Mouse (Mus musculus): ENCODE measurements around the gene Gpr150. TPM values are rescaled to one million over a fixed set of nuclear protein-coding genes. Genes with fewer than 3 reads are reported as not detected.

The Gpr150 gene
- polyA plus RNA-seq, 1 experiment: not detected

DNA sequence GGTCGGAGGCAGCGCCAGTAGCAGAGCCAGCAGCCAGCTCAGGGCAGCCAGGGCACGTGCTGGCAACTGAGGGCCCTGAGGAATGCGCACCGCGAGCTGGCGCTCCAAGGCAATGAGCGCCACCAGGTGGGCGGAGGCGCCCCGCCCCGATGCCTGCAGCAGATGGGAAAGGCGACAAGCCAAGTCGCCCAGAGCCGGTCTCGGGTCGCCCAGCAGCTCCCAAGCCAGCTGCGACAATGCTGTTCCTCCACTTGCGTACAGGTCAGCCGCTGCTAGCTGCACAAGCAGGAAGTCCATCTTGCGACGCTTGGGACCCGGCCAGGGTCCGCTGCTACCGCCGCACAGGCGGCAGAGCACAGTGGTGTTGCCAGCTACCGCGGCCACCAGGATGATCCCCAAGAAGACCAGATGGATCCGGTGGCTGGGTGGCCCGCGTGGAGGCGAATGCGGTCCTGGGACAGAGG is 503 bp downstream of the Gpr150 start:
- Histone ChIP-seq H3K79me3 (ENCODE audit: low read depth) (no peaks in the 10 kb centered on the region), H3K27me3 (ENCODE audit: control insufficient read depth, insufficient read depth, insufficient read length) (peaks cover 6% of the 10 kb centered on the region), H3K36me3 (ENCODE audit: control insufficient read depth, insufficient read depth) (no peaks in the 10 kb centered on the region), H3K79me2 (ENCODE audit: control insufficient read depth, insufficient read depth) (no peaks in the 10 kb centered on the region), H3K4me3 (ENCODE audit: insufficient read depth, poor library complexity, severe bottlenecking) (no peak overlapping the region), H3ac (ENCODE audit: control insufficient read depth, insufficient read length, low read depth) (no peak overlapping the region)
- TF ChIP-seq FOSL1 (IDR thresholded peaks at IDR 0.05; ENCODE audit: insufficient read depth, low read length, poor library complexity, severe bottlenecking) (no peak), USF1 (IDR thresholded peaks at IDR 0.05; ENCODE audit: low read depth) (no peak), CTCF (IDR thresholded peaks at IDR 0.05; ENCODE audit: control insufficient read depth, insufficient read depth, insufficient read length) (peak; percentile 42)

DNA sequence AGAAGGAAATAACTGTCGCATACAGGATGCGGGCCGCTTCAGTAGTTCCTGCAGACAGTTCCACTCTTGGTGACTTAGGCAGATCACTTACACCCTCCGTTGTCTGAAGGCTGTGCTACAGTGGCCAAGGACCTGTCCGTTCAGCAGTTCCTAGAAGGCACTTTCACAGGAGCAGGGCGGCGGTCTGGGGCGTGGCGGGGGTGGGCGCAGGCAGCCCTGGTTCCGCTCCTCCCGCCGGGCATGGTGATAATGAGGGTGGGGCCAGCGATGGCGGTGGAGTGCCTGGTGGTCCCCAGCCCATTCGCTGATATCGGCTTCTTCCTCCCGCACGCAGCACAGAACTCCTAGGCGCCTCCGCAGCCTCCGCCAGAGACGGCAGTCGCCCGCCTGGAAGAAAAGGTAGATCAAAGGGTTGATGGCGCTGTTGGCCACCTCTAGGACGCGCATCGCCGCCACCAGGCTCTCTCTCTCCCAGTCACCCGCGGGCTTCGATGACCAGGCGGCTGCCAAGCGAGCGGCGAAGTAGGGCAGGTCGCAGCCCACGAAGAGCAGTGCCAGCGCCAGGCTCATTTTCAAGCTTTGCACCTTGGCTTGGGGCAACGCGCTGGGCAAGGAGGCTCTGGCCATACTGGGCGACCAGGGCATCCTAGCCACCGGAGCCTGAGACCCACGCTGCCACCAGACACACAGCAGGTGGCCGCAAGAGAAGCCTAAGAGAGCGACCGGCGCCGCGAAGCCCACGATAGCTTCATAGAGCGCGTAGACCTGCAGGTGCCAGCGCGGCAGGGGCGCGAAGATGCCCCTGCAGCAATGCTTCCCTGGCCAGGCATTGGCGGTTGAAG is 1.2 kb downstream of the Gpr150 start:
- H3K36me3 ChIP-seq (ENCODE audit: control insufficient read depth, insufficient read depth): no peaks in the 10 kb centered on the region
- H3ac ChIP-seq (ENCODE audit: control insufficient read depth, insufficient read length, low read depth): no peak overlapping the region
- no peaks in the 10 kb centered on the region for H3K79me3 ChIP-seq (ENCODE audit: low read depth)
- H3K27me3 ChIP-seq (ENCODE audit: control insufficient read depth, insufficient read depth, insufficient read length): peaks cover 6% of the 10 kb centered on the region
- no peak for TF ChIP-seq MAX (IDR thresholded peaks at IDR 0.05)
- TF ChIP-seq MYOG (IDR thresholded peaks at IDR 0.05; ENCODE audit: control insufficient read depth, extremely low read depth, insufficient read length): no peak
- H3K79me2 ChIP-seq (ENCODE audit: control insufficient read depth, insufficient read depth): no peaks in the 10 kb centered on the region
- no peak overlapping the region for H3K4me3 ChIP-seq (ENCODE audit: insufficient read depth, poor library complexity, severe bottlenecking)

DNA sequence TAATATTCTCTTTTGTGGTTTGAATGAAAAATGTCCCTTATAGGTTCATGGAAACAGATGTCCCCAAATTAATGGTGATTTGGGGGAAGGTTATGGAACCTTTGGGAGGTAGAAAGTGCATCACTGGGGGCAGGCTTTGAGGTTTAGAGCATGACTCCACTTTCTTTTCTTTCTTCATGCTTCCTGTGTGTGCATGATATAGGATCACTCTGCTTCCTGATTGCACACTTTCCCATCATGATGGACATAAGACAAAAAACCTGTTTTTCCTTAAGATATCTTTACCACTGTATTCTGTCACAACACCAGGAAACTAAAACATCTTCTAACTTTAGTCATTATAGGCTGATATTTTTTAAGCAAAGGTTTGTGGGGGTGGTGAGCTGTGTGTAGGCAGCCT is 11.8 kb downstream of the Gpr150 start:
- TF ChIP-seq MYOD1 (IDR thresholded peaks at IDR 0.05; ENCODE audit: control insufficient read depth, insufficient read length, low read depth) (no peak), USF1 (IDR thresholded peaks at IDR 0.05; ENCODE audit: low read depth) (no peak), MYOG (IDR thresholded peaks at IDR 0.05; ENCODE audit: control insufficient read depth, extremely low read depth, insufficient read length) (no peak), CTCF (IDR thresholded peaks at IDR 0.05; ENCODE audit: control insufficient read depth, insufficient read depth, insufficient read length) (no peak), FOSL1 (IDR thresholded peaks at IDR 0.05; ENCODE audit: insufficient read depth, low read length, poor library complexity, severe bottlenecking) (no peak), MAX (IDR thresholded peaks at IDR 0.05) (no peak)
- Histone ChIP-seq H3K36me3 (ENCODE audit: control insufficient read depth, insufficient read depth) (no peaks in the 10 kb centered on the region), H3K4me3 (ENCODE audit: insufficient read depth, poor library complexity, severe bottlenecking) (no peak overlapping the region), H3K27me3 (ENCODE audit: control insufficient read depth, insufficient read depth, insufficient read length) (no peaks in the 10 kb centered on the region), H3K79me3 (ENCODE audit: low read depth) (no peaks in the 10 kb centered on the region), H3ac (ENCODE audit: control insufficient read depth, insufficient read length, low read depth) (no peak overlapping the region), H3K79me2 (ENCODE audit: control insufficient read depth, insufficient read depth) (no peaks in the 10 kb centered on the region)

DNA sequence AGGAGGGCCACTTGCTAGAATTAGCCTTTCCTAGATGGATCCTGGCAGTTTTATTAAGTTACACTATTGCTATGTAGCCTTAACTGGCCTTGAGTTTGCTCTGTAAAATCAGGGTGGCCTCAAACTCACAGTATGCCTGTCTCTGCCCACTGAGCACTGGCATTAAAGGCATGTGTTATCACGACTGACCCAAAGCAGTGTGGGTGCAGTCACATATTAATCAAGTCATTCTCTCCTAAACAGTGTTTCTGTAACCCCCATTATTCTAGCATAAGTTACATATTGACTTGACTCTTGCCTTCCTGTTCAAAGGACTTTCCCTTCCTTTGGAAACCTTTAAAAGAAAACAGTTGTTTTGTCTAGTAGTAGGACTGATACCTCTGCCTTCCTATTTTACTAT is 14.3 kb downstream of the Gpr150 start:
- Histone ChIP-seq H3K79me3 (ENCODE audit: low read depth) (no peaks in the 10 kb centered on the region), H3K79me2 (ENCODE audit: control insufficient read depth, insufficient read depth) (no peaks in the 10 kb centered on the region), H3K27me3 (ENCODE audit: control insufficient read depth, insufficient read depth, insufficient read length) (no peaks in the 10 kb centered on the region), H3ac (ENCODE audit: control insufficient read depth, insufficient read length, low read depth) (no peak overlapping the region), H3K4me3 (ENCODE audit: insufficient read depth, poor library complexity, severe bottlenecking) (no peak overlapping the region), H3K36me3 (ENCODE audit: control insufficient read depth, insufficient read depth) (no peaks in the 10 kb centered on the region)
- TF ChIP-seq MYOG (IDR thresholded peaks at IDR 0.05; ENCODE audit: control insufficient read depth, extremely low read depth, insufficient read length) (no peak), MYOD1 (IDR thresholded peaks at IDR 0.05; ENCODE audit: control insufficient read depth, insufficient read length, low read depth) (no peak), FOSL1 (IDR thresholded peaks at IDR 0.05; ENCODE audit: insufficient read depth, low read length, poor library complexity, severe bottlenecking) (no peak), MAX (IDR thresholded peaks at IDR 0.05) (no peak), USF1 (IDR thresholded peaks at IDR 0.05; ENCODE audit: low read depth) (no peak), CEBPB (IDR thresholded peaks at IDR 0.05; ENCODE audit: low read depth) (no peak), CTCF (IDR thresholded peaks at IDR 0.05; ENCODE audit: control insufficient read depth, insufficient read depth, insufficient read length) (no peak)

DNA sequence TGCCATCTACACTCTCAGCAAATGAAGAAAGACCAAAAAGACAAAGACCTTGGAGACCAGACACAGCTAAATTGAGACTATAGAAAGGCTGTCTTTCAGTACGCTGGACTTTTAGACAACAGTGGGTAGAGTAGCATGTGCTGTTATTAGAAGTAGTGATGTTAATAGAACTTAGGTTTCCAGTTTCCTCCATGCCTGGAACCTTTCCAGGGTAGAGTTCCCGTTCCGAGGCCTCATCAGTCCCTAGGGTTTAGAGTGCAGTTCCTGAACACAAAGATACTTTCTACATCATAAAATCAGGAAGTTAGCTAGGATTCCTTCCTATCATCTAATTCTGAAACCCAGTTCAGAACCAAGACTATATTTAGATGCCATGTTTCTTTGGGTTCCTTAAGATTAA is 32.2 kb downstream of the Gpr150 start:
- H3K79me3 ChIP-seq (ENCODE audit: low read depth): no peaks in the 10 kb centered on the region
- TF ChIP-seq USF1 (IDR thresholded peaks at IDR 0.05; ENCODE audit: low read depth) (no peak), FOSL1 (IDR thresholded peaks at IDR 0.05; ENCODE audit: insufficient read depth, low read length, poor library complexity, severe bottlenecking) (no peak), MYOG (IDR thresholded peaks at IDR 0.05; ENCODE audit: control insufficient read depth, extremely low read depth, insufficient read length) (no peak), CTCF (IDR thresholded peaks at IDR 0.05; ENCODE audit: control insufficient read depth, insufficient read depth, insufficient read length) (no peak), MYOD1 (IDR thresholded peaks at IDR 0.05; ENCODE audit: control insufficient read depth, insufficient read length, low read depth) (no peak), CEBPB (IDR thresholded peaks at IDR 0.05; ENCODE audit: low read depth) (no peak)
- no peaks in the 10 kb centered on the region for H3K27me3 ChIP-seq (ENCODE audit: control insufficient read depth, insufficient read depth, insufficient read length)
- H3K4me3 ChIP-seq (ENCODE audit: insufficient read depth, poor library complexity, severe bottlenecking): no peak overlapping the region
- no peaks in the 10 kb centered on the region for H3K36me3 ChIP-seq (ENCODE audit: control insufficient read depth, insufficient read depth)
- no peaks in the 10 kb centered on the region for H3K79me2 ChIP-seq (ENCODE audit: control insufficient read depth, insufficient read depth)
- no peak overlapping the region for H3ac ChIP-seq (ENCODE audit: control insufficient read depth, insufficient read length, low read depth)

DNA sequence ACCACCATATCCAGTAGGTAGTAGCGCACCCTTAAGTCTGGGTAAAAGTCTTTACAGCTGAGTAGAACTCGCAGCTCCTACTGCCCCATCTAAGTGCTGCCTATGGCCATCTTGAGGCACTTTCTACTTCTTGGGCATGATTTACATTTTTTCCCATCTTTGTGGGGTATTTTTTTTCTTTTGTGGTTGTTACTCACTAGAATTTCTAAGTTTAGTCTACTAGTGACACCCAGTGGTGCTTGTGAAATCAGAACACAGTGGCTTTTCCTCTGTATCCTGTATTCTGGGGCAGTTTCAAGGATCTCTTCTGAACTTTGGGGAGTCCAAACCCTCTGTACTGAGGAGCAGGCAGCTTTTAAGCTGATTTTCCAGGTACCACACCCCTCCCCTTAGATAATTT is 35.0 kb downstream of the Gpr150 start:
- no peak overlapping the region for H3K4me3 ChIP-seq (ENCODE audit: insufficient read depth, poor library complexity, severe bottlenecking)
- H3K36me3 ChIP-seq (ENCODE audit: control insufficient read depth, insufficient read depth): no peaks in the 10 kb centered on the region
- H3K79me3 ChIP-seq (ENCODE audit: low read depth): no peaks in the 10 kb centered on the region
- H3K79me2 ChIP-seq (ENCODE audit: control insufficient read depth, insufficient read depth): peaks cover 4% of the 10 kb centered on the region
- H3K27me3 ChIP-seq (ENCODE audit: control insufficient read depth, insufficient read depth, insufficient read length): no peaks in the 10 kb centered on the region
- TF ChIP-seq CTCF (IDR thresholded peaks at IDR 0.05; ENCODE audit: control insufficient read depth, insufficient read depth, insufficient read length): no peak
- no peak for TF ChIP-seq FOSL1 (IDR thresholded peaks at IDR 0.05; ENCODE audit: insufficient read depth, low read length, poor library complexity, severe bottlenecking)
- no peak for TF ChIP-seq MAX (IDR thresholded peaks at IDR 0.05)
- TF ChIP-seq USF1 (IDR thresholded peaks at IDR 0.05; ENCODE audit: low read depth): no peak
- no peak for TF ChIP-seq MYOG (IDR thresholded peaks at IDR 0.05; ENCODE audit: control insufficient read depth, extremely low read depth, insufficient read length)
- no peak for TF ChIP-seq CEBPB (IDR thresholded peaks at IDR 0.05; ENCODE audit: low read depth)
- no peak for TF ChIP-seq MYOD1 (IDR thresholded peaks at IDR 0.05; ENCODE audit: control insufficient read depth, insufficient read length, low read depth)
- H3ac ChIP-seq (ENCODE audit: control insufficient read depth, insufficient read length, low read depth): no peak overlapping the region
